Mouse (Mus musculus) C2C12 (cell line): Measurements from ENCODE around the gene AA986860.

Source experiments
- CTCF ChIP-seq: IDR thresholded peaks from one replicate; pipeline ENCODE4 v1.5.1; 2011; ENCODE audit not compliant: control insufficient read depth, insufficient read depth, insufficient read length
- MAX ChIP-seq: IDR thresholded peaks from one replicate; pipeline ENCODE4 v1.6.1; 2011; ENCODE audit warnings: mild to moderate bottlenecking, control low read depth
- MYOD1 ChIP-seq: IDR thresholded peaks from one replicate; pipeline ENCODE4 v1.6.1; 2011; ENCODE audit warnings: low read depth; ENCODE audit not compliant: control insufficient read depth, insufficient read length
- MYOG ChIP-seq: IDR thresholded peaks from one replicate; pipeline ENCODE4 v1.6.1; 2011; ENCODE audit not compliant: control insufficient read depth, insufficient read length; ENCODE audit errors: extremely low read depth

DNA sequence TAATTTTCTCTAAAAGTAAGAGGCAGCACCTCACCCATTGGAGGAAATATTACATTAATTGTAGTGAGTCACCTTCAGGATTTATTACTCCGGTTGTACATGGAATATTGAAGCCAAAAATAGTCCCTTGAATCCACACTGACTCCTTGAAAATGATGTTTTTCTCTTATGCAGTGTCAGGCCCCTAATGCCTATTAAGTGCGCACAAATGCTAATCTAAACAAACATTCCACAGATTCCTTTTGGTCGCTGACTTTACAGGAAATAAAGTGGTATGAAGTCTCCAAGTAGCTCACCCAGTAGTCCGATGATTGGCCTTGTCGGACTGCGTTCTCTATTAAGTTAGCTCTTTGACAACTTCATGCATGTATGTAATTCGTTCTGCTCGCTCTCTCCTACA lies 3.1 kb downstream of the AA986860 start:
- TF ChIP-seq CTCF: no peak
- no peak for TF ChIP-seq MAX
- no peak for TF ChIP-seq MYOD1
- no peak for TF ChIP-seq MYOG
